Mouse (Mus musculus): Measurements from ENCODE around the gene Gnas. TPM values are rescaled to one million over a fixed set of nuclear protein-coding genes. Genes with fewer than 3 reads are reported as not detected.

Gene Gnas
- polyA plus RNA-seq, 1 experiment from 2014 or later: 1,406 TPM

- WGBS: 52% methylated on average over 29 of the region's 29 CpGs
- H3K27me3 ChIP-seq (ENCODE audit: control insufficient read depth, insufficient read depth, low read length): peaks cover 22% of the 10 kb centered on the region
- DNase-seq (ENCODE audit: low spot score) (peak; percentile 72), ATAC-seq (ENCODE audit: insufficient number of reproducible peaks, low FRiP score, low TSS enrichment, low read depth) (peak; percentile 35; the same call in 1 of the 2 replicates)
- no peaks in the 10 kb centered on the region for H3K36me3 ChIP-seq (ENCODE audit: control insufficient read depth, insufficient read depth, low read length)
- peak overlapping the region; percentile 45 for H3K9ac ChIP-seq (ENCODE audit: low read length)
- peak overlapping the region; percentile 51 for H3K4me2 ChIP-seq (ENCODE audit: low read depth, severe bottlenecking)
- peaks cover 24% of the 10 kb centered on the region for H3K4me1 ChIP-seq (ENCODE audit: control insufficient read depth, insufficient read depth, low read length)
- H3K4me3 ChIP-seq (ENCODE audit: low read depth, low read length): peak overlapping the region; percentile 15
- peaks cover 31% of the 10 kb centered on the region for H3K9me3 ChIP-seq (ENCODE audit: control insufficient read depth, low read length)
- H3K27ac ChIP-seq (replicated peaks; ENCODE audit: low read depth, low read length): no peak overlapping the region
Observed at GRCm38 (mm10) chr2:174295900-174296465, 11.9 kb downstream of the Gnas start.

GRCm38 (mm10) chr2:174297086-174297571, 13.0 kb downstream of the Gnas start:
- no peak overlapping the region for H3K4me3 ChIP-seq (ENCODE audit: low read depth, low read length)
- no peak overlapping the region for H3K27ac ChIP-seq (replicated peaks; ENCODE audit: low read depth, low read length)
- H3K9ac ChIP-seq (ENCODE audit: low read length): no peak overlapping the region
- DNase-seq (ENCODE audit: low spot score) (peak; percentile 72), ATAC-seq (ENCODE audit: insufficient number of reproducible peaks, low FRiP score, low TSS enrichment, low read depth) (no peak)
- H3K4me2 ChIP-seq (ENCODE audit: low read depth, severe bottlenecking): peak overlapping the region; percentile 15; the same call in 1 of the 2 replicates
- H3K4me1 ChIP-seq (ENCODE audit: control insufficient read depth, insufficient read depth, low read length): peaks cover 16% of the 10 kb centered on the region
- WGBS: 45% methylated on average over 29 of the region's 29 CpGs
- H3K36me3 ChIP-seq (ENCODE audit: control insufficient read depth, insufficient read depth, low read length): no peaks in the 10 kb centered on the region
- peaks cover 31% of the 10 kb centered on the region for H3K9me3 ChIP-seq (ENCODE audit: control insufficient read depth, low read length)
- peaks cover 22% of the 10 kb centered on the region for H3K27me3 ChIP-seq (ENCODE audit: control insufficient read depth, insufficient read depth, low read length)

DNA sequence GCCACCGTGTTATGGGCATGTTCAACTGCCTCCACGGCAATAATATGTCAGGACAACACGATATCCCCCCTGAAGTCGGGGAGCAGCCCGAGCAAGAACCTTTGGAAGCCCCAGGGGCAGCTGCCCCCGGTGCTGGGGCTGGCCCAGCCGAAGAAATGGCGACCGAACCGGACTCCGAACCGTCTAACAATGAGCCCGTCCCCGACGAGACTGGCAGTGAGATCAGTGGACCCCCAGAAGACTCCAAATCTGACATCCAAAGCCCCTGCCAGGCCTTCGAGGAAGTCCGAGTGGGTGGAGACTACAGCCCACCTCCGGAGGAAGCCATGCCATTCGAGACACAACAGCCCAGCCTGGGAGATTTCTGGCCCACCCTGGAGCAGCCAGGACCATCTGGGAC, 13.7 kb downstream of the Gnas start:
- Histone ChIP-seq H3K9ac (ENCODE audit: low read length) (no peak overlapping the region), H3K27ac (replicated peaks; ENCODE audit: low read depth, low read length) (no peak overlapping the region), H3K4me3 (ENCODE audit: low read depth, low read length) (no peak overlapping the region), H3K9me3 (ENCODE audit: control insufficient read depth, low read length) (peaks cover 31% of the 10 kb centered on the region), H3K4me2 (ENCODE audit: low read depth, severe bottlenecking) (peak overlapping the region; percentile 57; the same call in 1 of the 2 replicates), H3K36me3 (ENCODE audit: control insufficient read depth, insufficient read depth, low read length) (no peaks in the 10 kb centered on the region), H3K27me3 (ENCODE audit: control insufficient read depth, insufficient read depth, low read length) (peaks cover 22% of the 10 kb centered on the region), H3K4me1 (ENCODE audit: control insufficient read depth, insufficient read depth, low read length) (peaks cover 9% of the 10 kb centered on the region)
- DNase-seq (ENCODE audit: low spot score) (no peak), ATAC-seq (ENCODE audit: insufficient number of reproducible peaks, low FRiP score, low TSS enrichment, low read depth) (no peak)
- 64% methylated on average over 19 of the region's 19 CpGs for WGBS

GRCm38 (mm10) chr2:174298471-174298870, 14.4 kb downstream of the Gnas start:
- H3K9me3 ChIP-seq (ENCODE audit: control insufficient read depth, low read length): peaks cover 31% of the 10 kb centered on the region
- no peaks in the 10 kb centered on the region for H3K36me3 ChIP-seq (ENCODE audit: control insufficient read depth, insufficient read depth, low read length)
- H3K27me3 ChIP-seq (ENCODE audit: control insufficient read depth, insufficient read depth, low read length): peaks cover 22% of the 10 kb centered on the region
- ATAC-seq (ENCODE audit: insufficient number of reproducible peaks, low FRiP score, low TSS enrichment, low read depth): no peak
- peaks cover 9% of the 10 kb centered on the region; the same call in 1 of the 2 replicates for H3K4me1 ChIP-seq (ENCODE audit: control insufficient read depth, insufficient read depth, low read length)
- no peak overlapping the region for H3K9ac ChIP-seq (ENCODE audit: low read length)
- peak overlapping the region; percentile 14; the same call in 1 of the 2 replicates for H3K4me3 ChIP-seq (ENCODE audit: low read depth, low read length)
- H3K4me2 ChIP-seq (ENCODE audit: low read depth, severe bottlenecking): peak overlapping the region; percentile 57
- WGBS: 47% methylated on average over 33 of the region's 33 CpGs
- no peak overlapping the region for H3K27ac ChIP-seq (replicated peaks; ENCODE audit: low read depth, low read length)
- no peak for DNase-seq (ENCODE audit: low spot score)

- H3K9ac ChIP-seq (ENCODE audit: low read length): no peak overlapping the region
- H3K4me1 ChIP-seq (ENCODE audit: control insufficient read depth, insufficient read depth, low read length): peaks cover 9% of the 10 kb centered on the region; the same call in 1 of the 2 replicates
- H3K4me3 ChIP-seq (ENCODE audit: low read depth, low read length): peak overlapping the region; percentile 25
- ATAC-seq (ENCODE audit: insufficient number of reproducible peaks, low FRiP score, low TSS enrichment, low read depth): no peak
- H3K4me2 ChIP-seq (ENCODE audit: low read depth, severe bottlenecking): peak overlapping the region; percentile 57
- peak; percentile 38 for DNase-seq (ENCODE audit: low spot score)
- no peaks in the 10 kb centered on the region for H3K36me3 ChIP-seq (ENCODE audit: control insufficient read depth, insufficient read depth, low read length)
- H3K27me3 ChIP-seq (ENCODE audit: control insufficient read depth, insufficient read depth, low read length): peaks cover 22% of the 10 kb centered on the region
- H3K27ac ChIP-seq (replicated peaks; ENCODE audit: low read depth, low read length): no peak overlapping the region
- H3K9me3 ChIP-seq (ENCODE audit: control insufficient read depth, low read length): peaks cover 31% of the 10 kb centered on the region
- WGBS: 58% methylated on average over 48 of the region's 48 CpGs
Observed at GRCm38 (mm10) chr2:174299091-174299770, 15.1 kb downstream of the Gnas start.

- Histone ChIP-seq H3K27me3 (ENCODE audit: control insufficient read depth, insufficient read depth, low read length) (peaks cover 22% of the 10 kb centered on the region), H3K9me3 (ENCODE audit: control insufficient read depth, low read length) (peaks cover 31% of the 10 kb centered on the region), H3K36me3 (ENCODE audit: control insufficient read depth, insufficient read depth, low read length) (no peaks in the 10 kb centered on the region), H3K4me1 (ENCODE audit: control insufficient read depth, insufficient read depth, low read length) (peaks cover 9% of the 10 kb centered on the region; the same call in 1 of the 2 replicates), H3K9ac (ENCODE audit: low read length) (no peak overlapping the region), H3K4me2 (ENCODE audit: low read depth, severe bottlenecking) (peak overlapping the region; percentile 57), H3K4me3 (ENCODE audit: low read depth, low read length) (peak overlapping the region; percentile 25), H3K27ac (replicated peaks; ENCODE audit: low read depth, low read length) (no peak overlapping the region)
- DNase-seq (ENCODE audit: low spot score) (peak; percentile 38), ATAC-seq (ENCODE audit: insufficient number of reproducible peaks, low FRiP score, low TSS enrichment, low read depth) (no peak)
- WGBS: 58% methylated on average over 34 of the region's 34 CpGs
Observed at GRCm38 (mm10) chr2:174299771-174300160, 15.6 kb downstream of the Gnas start.

- DNase-seq (ENCODE audit: low spot score): no peak
- no peak overlapping the region for H3K9ac ChIP-seq (ENCODE audit: low read length)
Observed at GRCm38 (mm10) chr2:174300186-174300585, 16.1 kb downstream of the Gnas start.

DNA sequence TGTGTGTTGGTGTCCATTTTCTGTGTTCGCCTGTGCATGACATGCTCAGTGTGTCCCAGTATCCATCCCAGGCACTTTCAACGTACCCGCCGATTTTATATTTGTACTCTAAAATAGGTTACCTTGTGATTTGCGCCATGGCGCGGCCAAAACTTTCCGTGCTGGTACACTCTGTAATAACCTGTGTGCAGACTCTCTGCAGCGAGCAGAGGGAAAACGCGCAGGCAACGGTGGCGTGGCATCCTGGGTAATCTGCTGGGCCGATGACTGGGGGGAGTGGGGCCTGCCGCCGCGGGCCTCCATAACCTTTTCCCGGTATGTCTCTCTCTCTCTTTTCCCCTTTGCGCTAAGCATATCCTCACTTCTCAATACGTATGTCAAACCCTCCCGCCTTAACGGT, 16.5 kb downstream of the Gnas start:
- H3K9ac ChIP-seq (ENCODE audit: low read length): no peak overlapping the region
- no peak for ATAC-seq (ENCODE audit: insufficient number of reproducible peaks, low FRiP score, low TSS enrichment, low read depth)
- peaks cover 31% of the 10 kb centered on the region for H3K9me3 ChIP-seq (ENCODE audit: control insufficient read depth, low read length)

More at GRCm38 (mm10) chr2:174300186-174300585, 16.1 kb downstream of the Gnas start:
- peaks cover 22% of the 10 kb centered on the region for H3K27me3 ChIP-seq (ENCODE audit: control insufficient read depth, insufficient read depth, low read length)
- H3K4me2 ChIP-seq (ENCODE audit: low read depth, severe bottlenecking): peak overlapping the region; percentile 57
- no peaks in the 10 kb centered on the region for H3K36me3 ChIP-seq (ENCODE audit: control insufficient read depth, insufficient read depth, low read length)
- peaks cover 9% of the 10 kb centered on the region; the same call in 1 of the 2 replicates for H3K4me1 ChIP-seq (ENCODE audit: control insufficient read depth, insufficient read depth, low read length)
- peaks cover 31% of the 10 kb centered on the region for H3K9me3 ChIP-seq (ENCODE audit: control insufficient read depth, low read length)
- peak overlapping the region; percentile 25 for H3K4me3 ChIP-seq (ENCODE audit: low read depth, low read length)
- 39% methylated on average over 27 of the region's 27 CpGs for WGBS
- no peak for ATAC-seq (ENCODE audit: insufficient number of reproducible peaks, low FRiP score, low TSS enrichment, low read depth)
- H3K27ac ChIP-seq (replicated peaks; ENCODE audit: low read depth, low read length): no peak overlapping the region

More for the DNA sequence above, 16.5 kb downstream of the Gnas start:
- no peak for DNase-seq (ENCODE audit: low spot score)
- Histone ChIP-seq H3K4me2 (ENCODE audit: low read depth, severe bottlenecking) (peak overlapping the region; percentile 57), H3K4me1 (ENCODE audit: control insufficient read depth, insufficient read depth, low read length) (peaks cover 9% of the 10 kb centered on the region; the same call in 1 of the 2 replicates), H3K36me3 (ENCODE audit: control insufficient read depth, insufficient read depth, low read length) (no peaks in the 10 kb centered on the region), H3K4me3 (ENCODE audit: low read depth, low read length) (peak overlapping the region; percentile 25), H3K27ac (replicated peaks; ENCODE audit: low read depth, low read length) (no peak overlapping the region), H3K27me3 (ENCODE audit: control insufficient read depth, insufficient read depth, low read length) (peaks cover 22% of the 10 kb centered on the region)
- WGBS: 50% methylated on average over 22 of the region's 22 CpGs
